Mouse (Mus musculus): Measurements from ENCODE around the gene Misp.

DNA sequence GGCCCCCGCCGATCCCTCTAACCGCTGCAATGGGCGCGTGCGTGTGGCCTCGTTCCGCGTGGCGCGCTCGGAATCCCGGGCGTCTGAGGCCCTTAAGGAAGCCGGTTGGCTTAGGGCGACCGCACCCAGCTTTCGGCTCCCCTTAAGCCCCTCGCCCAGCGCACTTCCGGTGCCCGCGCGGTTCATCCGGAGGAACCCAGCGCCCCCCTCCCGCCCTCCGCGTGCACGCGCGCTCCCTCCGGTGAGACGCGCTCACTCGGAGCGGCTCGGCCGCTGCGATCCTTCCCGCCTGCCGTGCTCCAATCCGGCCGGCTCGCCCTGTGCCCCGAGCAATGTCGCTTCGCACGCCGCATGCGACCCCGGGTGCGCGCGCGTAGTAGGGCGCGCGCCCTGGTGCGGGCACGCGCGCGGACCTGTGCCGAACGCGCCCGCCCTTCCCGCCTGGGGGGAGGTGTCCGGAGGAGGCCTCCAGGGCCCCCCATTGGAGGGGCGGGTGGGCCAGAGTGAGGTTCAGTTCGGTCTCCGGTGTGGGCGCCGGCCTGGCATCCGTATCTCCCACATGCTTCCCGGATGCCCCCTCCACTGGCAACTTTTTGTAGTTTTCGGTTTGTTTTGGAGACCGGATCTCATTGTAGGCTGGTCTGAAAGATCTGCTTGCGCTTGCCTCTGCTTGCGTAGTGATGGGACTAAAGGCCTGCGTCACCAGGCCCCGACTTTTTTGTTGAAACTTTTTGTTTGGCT is 34.2 kb downstream of the Misp start:
- TF ChIP-seq POLR2A (IDR thresholded peaks at IDR 0.05; ENCODE audit: low read depth, low read length) (no peak), CTCF (IDR thresholded peaks at IDR 0.05; ENCODE audit: extremely low read depth, insufficient read length, insufficient replicate concordance, low read depth, low read length) (no peak)
